In genomic region chr5:21440833-21441530, GRCm38 (mm10) we compare ENCODE assay signal across 9 mouse cellular contexts. TPM values are rescaled to one million over a fixed set of nuclear protein-coding genes. Genes with fewer than 3 reads are reported as not detected.
DNase-seq lines count a peak whose midpoint lies in the region; ATAC-seq and TF ChIP-seq lines count a peak whose summit lies in the region.
"Had no signal": no experiment of that assay in that cellular context is flagged by ENCODE, and none has a peak within 500 bp of the region (broad histone marks: within the 10 kb centered on the region; RNA-seq: fewer than 3 reads in every experiment).

No protein-coding gene starts in this region.

- TF ChIP-seq EP300 in stomach, postnatal 0 days (optimal IDR thresholded peaks at IDR 0.05), result no peak

- TF ChIP-seq POLR2A in limb, embryonic 14.5 days (IDR thresholded peaks at IDR 0.05; ENCODE audit: borderline replicate concordance, extremely low read depth, insufficient read depth, insufficient read length), result no peak

- no peaks in the 10 kb centered on the region for H3K27me3 ChIP-seq in forebrain, embryonic 15.5 days
- no peaks in the 10 kb centered on the region for H3K27me3 ChIP-seq in forebrain, embryonic 10.5 days (ENCODE audit: poor library complexity, severe bottlenecking)
- no peaks in the 10 kb centered on the region for H3K27me3 ChIP-seq in limb, embryonic 14.5 days (ENCODE audit: control insufficient read depth, insufficient read depth, low read length)
- no peaks in the 10 kb centered on the region for H3K27me3 ChIP-seq in stomach, postnatal 0 days (ENCODE audit: control insufficient read depth, insufficient read depth, low read length)

- no peak overlapping the region for H3K4me2 ChIP-seq in forebrain, embryonic 15.5 days (replicated peaks)
- no peak overlapping the region for H3K4me2 ChIP-seq in limb, embryonic 14.5 days (replicated peaks; ENCODE audit: low read depth, low read length, severe bottlenecking)
- no peak overlapping the region for H3K4me2 ChIP-seq in stomach, postnatal 0 days (replicated peaks; ENCODE audit: low read depth)

- H3K9me3 ChIP-seq in forebrain, embryonic 15.5 days, result no peaks in the 10 kb centered on the region
- H3K9me3 ChIP-seq in forebrain, embryonic 10.5 days, result no peaks in the 10 kb centered on the region
- no peaks in the 10 kb centered on the region for H3K9me3 ChIP-seq in limb, embryonic 14.5 days (ENCODE audit: control insufficient read depth, low read length)
- no peaks in the 10 kb centered on the region for H3K9me3 ChIP-seq in stomach, postnatal 0 days (ENCODE audit: control insufficient read depth, low read length)

- H3K4me3 ChIP-seq in forebrain, embryonic 15.5 days, result no peak overlapping the region
- no peak overlapping the region for H3K4me3 ChIP-seq in forebrain, embryonic 10.5 days
- H3K4me3 ChIP-seq in limb, embryonic 14.5 days (replicated peaks; ENCODE audit: low read length), result no peak overlapping the region
- H3K4me3 ChIP-seq in stomach, postnatal 0 days (ENCODE audit: low read depth, low read length), result no peak overlapping the region
- H3K4me3 ChIP-seq: myocyte had no signal

- peaks cover 9% of the 10 kb centered on the region; the same call in 1 of the 2 replicates for H3K4me1 ChIP-seq in forebrain, embryonic 15.5 days
- peaks cover 10% of the 10 kb centered on the region for H3K4me1 ChIP-seq in forebrain, embryonic 10.5 days
- peaks cover 19% of the 10 kb centered on the region for H3K4me1 ChIP-seq in limb, embryonic 14.5 days (ENCODE audit: control insufficient read depth, insufficient read depth, low read length)
- peaks cover 5% of the 10 kb centered on the region; the same call in 1 of the 2 replicates for H3K4me1 ChIP-seq in stomach, postnatal 0 days (replicated peaks; ENCODE audit: control insufficient read depth, insufficient read depth)

- no peak for TF ChIP-seq CTCF in stomach, postnatal 0 days (IDR thresholded peaks at IDR 0.05; ENCODE audit: low read depth)

- WGBS in forebrain, embryonic 15.5 days, result 45% methylated on average over 8 of the region's 8 CpGs
- 87% methylated on average over 8 of the region's 8 CpGs for WGBS in forebrain, embryonic 10.5 days
- 47% methylated on average over 8 of the region's 8 CpGs for WGBS in limb, embryonic 14.5 days
- WGBS in stomach, postnatal 0 days, result 27% methylated on average over 8 of the region's 8 CpGs

- H3K9ac ChIP-seq in forebrain, embryonic 15.5 days (replicated peaks), result no peak overlapping the region
- H3K9ac ChIP-seq in limb, embryonic 14.5 days (ENCODE audit: low read depth, low read length, severe bottlenecking), result no peak overlapping the region
- H3K9ac ChIP-seq in stomach, postnatal 0 days (ENCODE audit: low read length), result no peak overlapping the region

- H3K36me3 ChIP-seq in forebrain, embryonic 15.5 days, result no peaks in the 10 kb centered on the region
- 0 out of 2 replicates have a peak, but pooled peaks cover 11% of the 10 kb centered on the region for H3K36me3 ChIP-seq in forebrain, embryonic 10.5 days (replicated peaks)
- H3K36me3 ChIP-seq in limb, embryonic 14.5 days (ENCODE audit: control insufficient read depth, insufficient read depth, low read length), result no peaks in the 10 kb centered on the region
- no peaks in the 10 kb centered on the region for H3K36me3 ChIP-seq in stomach, postnatal 0 days (ENCODE audit: control insufficient read depth, insufficient read depth, low read length)

- no peak for DNase-seq in forebrain, embryonic 10.5 days (ENCODE audit: extremely low spot score, low spot score)
- peak; percentile 39 to 45 for DNase-seq in spleen, postnatal 36 days (ENCODE audit: low spot score in 2 of 2)
- DNase-seq in spleen, adult 18-20 months, result no peak
- peak; percentile 80 for DNase-seq in limb, embryonic 14.5 days (ENCODE audit: low spot score)
- DNase-seq in stomach, postnatal 0 days (ENCODE audit: low spot score), result no peak
- no peak for DNase-seq in layer of hippocampus, postnatal 25 days (ENCODE audit: extremely low spot score in 1 of 2, low spot score in 1 of 2)
- no peak for DNase-seq in right cerebral cortex, postnatal 25 days

- 0 out of 2 replicates have a peak, but pooled peaks have one; percentile 16 for ATAC-seq in forebrain, embryonic 15.5 days (replicated peaks)
- peak; percentile 69 for ATAC-seq in limb, embryonic 14.5 days (ENCODE audit: low FRiP score, low read depth)
- peak; percentile 56; the same call in 1 of the 2 replicates for ATAC-seq in stomach, postnatal 0 days (ENCODE audit: low FRiP score, low TSS enrichment)

- no peak overlapping the region for H3K27ac ChIP-seq in forebrain, embryonic 15.5 days (replicated peaks)
- no peak overlapping the region for H3K27ac ChIP-seq in forebrain, embryonic 10.5 days
- peak overlapping the region; percentile 52 for H3K27ac ChIP-seq in limb, embryonic 14.5 days (replicated peaks; ENCODE audit: low read depth, low read length)
- H3K27ac ChIP-seq in stomach, postnatal 0 days (replicated peaks), result peak overlapping the region; percentile 53; the same call in 1 of the 2 replicates

RNA-seq across cellular contexts. Expression of gene Fam185a, which starts 16.2 kb away (rescaled TPM):
- polyA plus RNA-seq in forebrain, embryonic 15.5 days (2015; fragmentation: Nextera tagmentation; extraction: Ambion mirVana), result 7.2 and 8.3 TPM in 2 replicates
- polyA plus RNA-seq in forebrain, embryonic 10.5 days (2016; fragmentation: Nextera tagmentation; extraction: Ambion mirVana), result 6.1 and 7.1 TPM in 2 replicates
- 4.4 TPM in 2 replicates for polyA plus RNA-seq in limb, embryonic 14.5 days (2012; rRNA removed)
- 4.9 and 5.3 TPM in 2 replicates for polyA plus RNA-seq in limb, embryonic 14.5 days (2014; fragmentation: Nextera tagmentation; extraction: Ambion mirVana)
- polyA plus RNA-seq in stomach, postnatal 0 days (2015; fragmentation: Nextera tagmentation; extraction: Ambion mirVana), result 3.5 and 3.8 TPM in 2 replicates
- 10 to 100 TPM; 11.2 to 12.4 TPM for total RNA-seq in layer of hippocampus, postnatal 25 days (2021)

RNA-seq across cellular contexts. Expression of gene Ccdc146, which starts 16.5 kb away (rescaled TPM):
- polyA plus RNA-seq in forebrain, embryonic 15.5 days (2015; fragmentation: Nextera tagmentation; extraction: Ambion mirVana), result 0.33 and 1.4 TPM in 2 replicates
- polyA plus RNA-seq in forebrain, embryonic 10.5 days (2016; fragmentation: Nextera tagmentation; extraction: Ambion mirVana), result 0.07 TPM in 1 of 2 replicates, not detected in the other
- polyA plus RNA-seq in limb, embryonic 14.5 days (2012; rRNA removed), result 0.09 TPM in 2 replicates
- polyA plus RNA-seq in limb, embryonic 14.5 days (2014; fragmentation: Nextera tagmentation; extraction: Ambion mirVana), result 0.11 and 0.18 TPM in 2 replicates
- polyA plus RNA-seq in stomach, postnatal 0 days (2015; fragmentation: Nextera tagmentation; extraction: Ambion mirVana), result 0.22 and 0.24 TPM in 2 replicates
- total RNA-seq in layer of hippocampus, postnatal 25 days (2021), result under 1 TPM; 0.20 to 0.47 TPM
- polyA plus RNA-seq: myocyte had no signal

Comparison
In these comparisons a context has a peak if more than half of its experiments do, and no peak if none do; other contexts are left out.
1. DNase-seq: peak in spleen, postnatal 36 days (2 of 2) and limb, embryonic 14.5 days (single experiment); none in forebrain, embryonic 10.5 days (single experiment), spleen, adult 18-20 months (0 of 2), stomach, postnatal 0 days (single experiment), layer of hippocampus, postnatal 25 days (0 of 2) and right cerebral cortex, postnatal 25 days (single experiment).
2. ATAC-seq: peak in every context shown above with its lines; median percentile 69 in limb, embryonic 14.5 days; 56 in stomach, postnatal 0 days; 16 in forebrain, embryonic 15.5 days.
3. H3K27ac ChIP-seq: peak in limb, embryonic 14.5 days (single experiment) and stomach, postnatal 0 days (single experiment); none in forebrain, embryonic 15.5 days (single experiment) and forebrain, embryonic 10.5 days (single experiment).